Comparison of ENCODE assay signal across 26 mouse cellular contexts in genomic region chr10:78371746-78372145, GRCm38 (mm10). TPM values are rescaled to one million over a fixed set of nuclear protein-coding genes. Genes with fewer than 3 reads are reported as not detected.
DNase-seq lines count a peak whose midpoint lies in the region; ATAC-seq and TF ChIP-seq lines count a peak whose summit lies in the region.
"Had no signal": no experiment of that assay in that cellular context is flagged by ENCODE, and none has a peak within 500 bp of the region (broad histone marks: within the 10 kb centered on the region; RNA-seq: fewer than 3 reads in every experiment).

No protein-coding gene starts in this region.

- no peak overlapping the region for H3K9ac ChIP-seq in forebrain, embryonic 14.5 days (ENCODE audit: low read length)
- H3K9ac ChIP-seq: embryonic facial prominence, embryonic 13.5 days; heart, embryonic 15.5 days; hindbrain, embryonic 13.5 days; neural tube, embryonic 15.5 days had no signal

- peak overlapping the region; percentile 64 for H3K4me3 ChIP-seq in E14TG2a.4 (replicated peaks; ENCODE audit: low read length)
- no peak overlapping the region for H3K4me3 ChIP-seq in midbrain, embryonic 10.5 days
- H3K4me3 ChIP-seq in forebrain, embryonic 14.5 days (ENCODE audit: low read depth, low read length), result no peak overlapping the region
- H3K4me3 ChIP-seq: embryonic facial prominence, embryonic 13.5 days; heart, adult 2 months; heart, embryonic 15.5 days; hindbrain, embryonic 13.5 days; neural tube, embryonic 15.5 days had no signal

- peaks cover 8% of the 10 kb centered on the region for H3K9me3 ChIP-seq in E14TG2a.4 (ENCODE audit: low read length)
- H3K9me3 ChIP-seq in midbrain, embryonic 10.5 days (replicated peaks), result no peaks in the 10 kb centered on the region
- no peaks in the 10 kb centered on the region for H3K9me3 ChIP-seq in forebrain, embryonic 14.5 days (replicated peaks; ENCODE audit: control insufficient read depth, low read length)
- H3K9me3 ChIP-seq: embryonic facial prominence, embryonic 13.5 days; heart, embryonic 15.5 days; hindbrain, embryonic 13.5 days; neural tube, embryonic 15.5 days had no signal

- peak; percentile 31 for DNase-seq in CD4-positive helper T cell, adult 2 months (ENCODE audit: low read depth, low spot score)
- DNase-seq in induced T-regulatory cell, adult 2 months (ENCODE audit: low read depth), result peak; percentile 39
- peak; percentile 17 for DNase-seq in lung, postnatal 14 days
- DNase-seq in layer of hippocampus, postnatal 25 days (ENCODE audit: extremely low spot score in 1 of 2, low spot score in 1 of 2), result no peak
- DNase-seq in midbrain, embryonic 10.5 days (ENCODE audit: low spot score), result no peak
- DNase-seq in forebrain, embryonic 14.5 days (ENCODE audit: low spot score), result no peak
- DNase-seq: adrenal gland, postnatal 25 days; B cell, adult 2 months; cerebellum, adult 8-10 months; cerebellum, postnatal 36 days; embryo, embryonic 11 days; gastrocnemius, postnatal 14 days; heart, adult 2 months; heart, postnatal 36 days; kidney, adult 2 months; thymus, adult 18-20 months; thymus, postnatal 36 days had no signal

- ATAC-seq in forebrain, embryonic 14.5 days, result no peak
- ATAC-seq: forebrain, embryonic 16.5 days; Patski had no signal

- WGBS in midbrain, embryonic 10.5 days, result 85% methylated on average over 6 of the region's 6 CpGs
- 86% methylated on average over 6 of the region's 6 CpGs for WGBS in forebrain, embryonic 14.5 days

- H3K27me3 ChIP-seq in E14TG2a.4 (ENCODE audit: insufficient read depth, low read length), result peaks cover 66% of the 10 kb centered on the region
- no peaks in the 10 kb centered on the region for H3K27me3 ChIP-seq in midbrain, embryonic 10.5 days (ENCODE audit: low read depth, poor library complexity, severe bottlenecking)
- H3K27me3 ChIP-seq in forebrain, embryonic 14.5 days (replicated peaks; ENCODE audit: control insufficient read depth, insufficient read depth, low read length), result no peaks in the 10 kb centered on the region
- H3K27me3 ChIP-seq: embryonic facial prominence, embryonic 13.5 days; heart, embryonic 15.5 days; hindbrain, embryonic 13.5 days; neural tube, embryonic 15.5 days; Patski had no signal

- H3K4me1 ChIP-seq in E14TG2a.4 (replicated peaks; ENCODE audit: low read depth, low read length), result peaks cover 79% of the 10 kb centered on the region
- H3K4me1 ChIP-seq in midbrain, embryonic 10.5 days, result peaks cover 13% of the 10 kb centered on the region
- H3K4me1 ChIP-seq in forebrain, embryonic 14.5 days (ENCODE audit: control insufficient read depth, insufficient read depth, low read length), result no peaks in the 10 kb centered on the region
- H3K4me1 ChIP-seq: embryonic facial prominence, embryonic 13.5 days; hindbrain, embryonic 13.5 days; neural tube, embryonic 15.5 days had no signal

- H3K4me2 ChIP-seq in forebrain, embryonic 14.5 days (ENCODE audit: low read length), result no peak overlapping the region
- H3K4me2 ChIP-seq: embryonic facial prominence, embryonic 13.5 days; heart, embryonic 15.5 days; hindbrain, embryonic 13.5 days; neural tube, embryonic 15.5 days had no signal

- no peaks in the 10 kb centered on the region for H3K36me3 ChIP-seq in E14TG2a.4 (ENCODE audit: insufficient read depth, low read length)
- no peaks in the 10 kb centered on the region for H3K36me3 ChIP-seq in midbrain, embryonic 10.5 days
- no peaks in the 10 kb centered on the region for H3K36me3 ChIP-seq in forebrain, embryonic 14.5 days (ENCODE audit: control insufficient read depth, insufficient read depth, low read length)
- H3K36me3 ChIP-seq: embryonic facial prominence, embryonic 13.5 days; heart, embryonic 15.5 days; hindbrain, embryonic 13.5 days; neural tube, embryonic 15.5 days had no signal

- H3K27ac ChIP-seq in midbrain, embryonic 10.5 days (replicated peaks), result no peak overlapping the region
- no peak overlapping the region for H3K27ac ChIP-seq in forebrain, embryonic 14.5 days (ENCODE audit: low read depth, low read length)
- H3K27ac ChIP-seq: embryonic facial prominence, embryonic 13.5 days; heart, adult 2 months; heart, embryonic 15.5 days; hindbrain, embryonic 13.5 days; kidney, postnatal 0 days; macrophage; neural tube, embryonic 15.5 days had no signal

- TF ChIP-seq CTCF in E14TG2a.4 (conservative IDR thresholded peaks at IDR 0.05; ENCODE audit: low read length), result no peak

RNA-seq across cellular contexts. Expression of gene Agpat3, which starts 19.5 kb away (rescaled TPM):
- total RNA-seq in layer of hippocampus, postnatal 25 days (2021), result 100 to 1,000 TPM; 233 TPM
- polyA plus RNA-seq in midbrain, embryonic 10.5 days (2016; fragmentation: Nextera tagmentation; extraction: Ambion mirVana), result 41.6 and 48.9 TPM in 2 replicates
- polyA plus RNA-seq in forebrain, embryonic 14.5 days (2014; fragmentation: Nextera tagmentation; extraction: Ambion mirVana), result 46.0 and 63.2 TPM in 2 replicates

RNA-seq across cellular contexts. Expression of gene Rrp1, which starts 41.1 kb away (rescaled TPM):
- total RNA-seq in layer of hippocampus, postnatal 25 days (2021), result 100 to 1,000 TPM; 332 to 335 TPM
- polyA plus RNA-seq in midbrain, embryonic 10.5 days (2016; fragmentation: Nextera tagmentation; extraction: Ambion mirVana), result 319 and 355 TPM in 2 replicates
- 251 and 315 TPM in 2 replicates for polyA plus RNA-seq in forebrain, embryonic 14.5 days (2014; fragmentation: Nextera tagmentation; extraction: Ambion mirVana)

RNA-seq across cellular contexts. Expression of gene Cstb, which starts 53.7 kb away (rescaled TPM):
- 10 to 100 TPM; 38.7 to 40.7 TPM for total RNA-seq in layer of hippocampus, postnatal 25 days (2021)
- polyA plus RNA-seq in midbrain, embryonic 10.5 days (2016; fragmentation: Nextera tagmentation; extraction: Ambion mirVana), result 112 and 114 TPM in 2 replicates
- 119 and 142 TPM in 2 replicates for polyA plus RNA-seq in forebrain, embryonic 14.5 days (2014; fragmentation: Nextera tagmentation; extraction: Ambion mirVana)

Comparison
In these comparisons a context has a peak if more than half of its experiments do, and no peak if none do; other contexts are left out.
1. DNase-seq: peak in CD4-positive helper T cell, adult 2 months (single experiment), induced T-regulatory cell, adult 2 months (single experiment) and lung, postnatal 14 days (single experiment); none in layer of hippocampus, postnatal 25 days (0 of 2), midbrain, embryonic 10.5 days (single experiment) and forebrain, embryonic 14.5 days (single experiment).